Mouse (Mus musculus): ENCODE results near the gene Atp6v0b.

- TF ChIP-seq GATA1 (IDR thresholded peaks at IDR 0.05; ENCODE audit: borderline replicate concordance, low read length) (no peak), FLI1 (IDR thresholded peaks at IDR 0.05; ENCODE audit: low read length) (no peak)
Measured at GRCm38 (mm10) chr4:117886644-117887043, 489 bp downstream of the Atp6v0b start.
